Mouse (Mus musculus): Measurements from ENCODE around the gene Aida. TPM values are rescaled to one million over a fixed set of nuclear protein-coding genes. Genes with fewer than 3 reads are reported as not detected.

The Aida gene
- 29.1 and 30.6 TPM in 2 replicates for polyA plus RNA-seq (2015; fragmentation: Nextera tagmentation; extraction: Ambion mirVana)

GRCm38 (mm10) chr1:183296465-183296864 is at the start of gene Aida:
Gene Aida, plus strand, starts transcription at chr1:183296590.

DNA sequence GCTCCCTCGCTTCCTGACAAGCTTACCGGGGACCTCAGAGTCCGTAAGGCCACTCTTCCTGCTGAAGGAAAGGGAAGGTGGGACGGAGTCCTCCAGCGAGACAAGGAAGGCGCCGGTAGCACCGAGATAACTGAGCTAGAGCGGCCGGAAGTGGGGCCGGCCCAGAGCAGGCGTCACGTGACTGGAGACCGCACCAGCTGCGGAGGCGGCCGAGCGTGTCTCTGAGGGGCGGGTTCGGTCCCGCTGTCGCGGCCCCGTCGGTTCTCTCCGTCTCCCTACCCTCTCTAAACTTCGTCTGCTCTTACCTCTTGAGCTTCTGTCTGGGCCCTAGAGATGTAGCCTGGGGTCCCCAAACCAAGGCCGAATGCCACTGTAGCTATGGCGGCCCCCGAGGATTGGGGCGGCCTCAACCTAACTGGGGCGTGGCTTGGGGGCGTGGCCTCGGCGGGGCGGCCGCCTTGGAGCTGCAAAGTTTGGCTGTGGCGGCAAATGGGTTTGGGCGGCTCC is 540 bp downstream of the Aida start, which contains the start of gene Brox:
Brox (minus strand) TSS at position 393 of the 507 bp plus-strand sequence.

GRCm38 (mm10) chr1:183369427-183370014 is 73.1 kb downstream of the Aida start, which contains the start of gene Mia3:
Gene Mia3, minus strand, starts transcription at chr1:183369553.

Other genes with a start within 250 kb of the Aida start
- gene Disp1, start 75.1 kb upstream of the Aida start, polyA plus RNA-seq (2015; fragmentation: Nextera tagmentation; extraction: Ambion mirVana): 5.6 and 5.7 TPM in 2 replicates
- gene Brox, start 679 bp downstream of the Aida start, polyA plus RNA-seq (2015; fragmentation: Nextera tagmentation; extraction: Ambion mirVana): 27.5 and 32.6 TPM in 2 replicates
- gene Mia3, start 73.0 kb downstream of the Aida start, polyA plus RNA-seq (2015; fragmentation: Nextera tagmentation; extraction: Ambion mirVana): 53.2 and 66.3 TPM in 2 replicates
- gene Taf1a, start 92.4 kb downstream of the Aida start, polyA plus RNA-seq (2015; fragmentation: Nextera tagmentation; extraction: Ambion mirVana): 20.0 and 21.8 TPM in 2 replicates
- gene Hhipl2, start 121.6 kb downstream of the Aida start, polyA plus RNA-seq (2015; fragmentation: Nextera tagmentation; extraction: Ambion mirVana): not detected in 2 replicates